Mouse (Mus musculus) fat pad, adult 2 months (tissue): ENCODE results near the gene Htr1b.

Source experiments
- DNase-seq: peaks from one replicate; pipeline ENCODE4 v3.0.0-alpha.2; 2011; ENCODE audit warnings: low read depth, low spot score; ENCODE audit errors: extremely low read depth

Gene Htr1b

DNA sequence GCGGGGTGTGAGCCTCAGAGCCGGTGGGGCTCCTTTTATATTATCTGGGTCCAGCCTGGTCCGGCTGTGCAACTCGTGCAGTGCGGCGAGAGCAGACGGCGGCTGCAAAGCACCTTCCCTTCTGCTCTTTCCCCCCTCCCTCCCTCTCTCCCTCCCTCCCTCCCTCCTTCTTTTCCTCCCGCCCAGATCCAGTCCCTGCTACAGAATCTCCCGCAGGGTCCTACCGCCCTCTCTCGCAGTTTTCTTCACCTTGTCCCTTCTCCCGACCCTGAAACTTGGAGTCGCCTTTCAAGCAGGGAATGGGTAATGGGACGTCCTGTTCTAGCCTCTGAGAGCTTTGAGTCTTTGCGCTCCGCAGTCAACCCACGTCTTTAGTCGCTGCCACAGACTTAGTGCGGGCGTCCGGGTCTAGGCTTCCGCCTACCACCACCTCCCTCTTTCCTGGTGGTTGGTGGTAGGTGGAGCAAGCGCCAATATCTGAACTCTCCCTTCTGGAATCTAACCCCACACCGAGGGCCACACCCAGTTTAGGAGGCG lies at the start of gene Htr1b:
Htr1b (minus strand) TSS at position 392 of the 537 bp plus-strand sequence.
- no peak for DNase-seq

- DNase-seq = no peak
These were observed 43.1 kb upstream of the Htr1b start for GRCm38 (mm10) chr9:81676716-81677115.

DNA sequence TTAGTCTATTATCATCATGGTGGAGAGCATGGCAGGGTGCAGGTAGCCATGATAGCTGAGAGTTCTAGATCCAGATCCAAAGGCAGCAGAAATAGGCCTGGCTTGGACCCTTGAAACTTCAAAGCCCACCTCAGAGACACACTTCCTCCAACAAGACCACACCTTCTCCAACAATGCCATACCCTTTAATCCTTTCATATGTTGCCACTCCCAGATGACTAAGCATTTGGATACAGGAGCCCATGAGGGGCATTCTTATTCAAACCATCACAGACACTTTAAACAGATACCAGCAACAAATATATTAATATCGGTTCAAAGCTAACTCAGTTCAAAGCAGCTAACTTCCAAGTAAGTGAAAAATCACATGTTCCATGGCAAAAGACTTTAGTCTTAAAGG lies 3.9 kb upstream of the Htr1b start:
- DNase-seq = no peak

GRCm38 (mm10) chr9:81635109-81635508 lies 1.5 kb upstream of the Htr1b start:
- no peak for DNase-seq

DNA sequence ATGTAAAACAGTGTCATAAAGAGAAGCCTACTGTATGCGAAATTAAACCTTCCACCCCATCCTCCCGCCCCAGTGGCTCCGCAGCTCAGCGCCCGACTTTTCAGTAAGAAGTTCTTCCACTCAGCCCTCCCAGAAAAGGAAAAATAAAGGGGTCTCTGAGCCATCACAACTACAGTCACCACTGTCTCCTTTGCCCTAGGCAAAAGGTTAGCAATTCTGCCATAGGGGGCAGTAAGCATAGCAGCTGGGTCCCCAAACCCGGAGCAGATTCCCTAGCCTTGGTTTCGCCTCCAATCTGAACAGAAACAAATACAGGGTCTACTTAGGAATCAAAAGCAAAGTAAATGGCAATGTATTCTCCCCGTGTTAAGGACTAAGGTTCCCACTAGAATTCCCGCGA lies 535 bp upstream of the Htr1b start:
- DNase-seq = no peak

GRCm38 (mm10) chr9:81632736-81633436 lies 742 bp downstream of the Htr1b start:
- DNase-seq = no peak

GRCm38 (mm10) chr9:81632191-81632735 lies 1.4 kb downstream of the Htr1b start:
- DNase-seq = no peak

GRCm38 (mm10) chr9:81631581-81632091 lies 2.0 kb downstream of the Htr1b start:
- no peak for DNase-seq

DNA sequence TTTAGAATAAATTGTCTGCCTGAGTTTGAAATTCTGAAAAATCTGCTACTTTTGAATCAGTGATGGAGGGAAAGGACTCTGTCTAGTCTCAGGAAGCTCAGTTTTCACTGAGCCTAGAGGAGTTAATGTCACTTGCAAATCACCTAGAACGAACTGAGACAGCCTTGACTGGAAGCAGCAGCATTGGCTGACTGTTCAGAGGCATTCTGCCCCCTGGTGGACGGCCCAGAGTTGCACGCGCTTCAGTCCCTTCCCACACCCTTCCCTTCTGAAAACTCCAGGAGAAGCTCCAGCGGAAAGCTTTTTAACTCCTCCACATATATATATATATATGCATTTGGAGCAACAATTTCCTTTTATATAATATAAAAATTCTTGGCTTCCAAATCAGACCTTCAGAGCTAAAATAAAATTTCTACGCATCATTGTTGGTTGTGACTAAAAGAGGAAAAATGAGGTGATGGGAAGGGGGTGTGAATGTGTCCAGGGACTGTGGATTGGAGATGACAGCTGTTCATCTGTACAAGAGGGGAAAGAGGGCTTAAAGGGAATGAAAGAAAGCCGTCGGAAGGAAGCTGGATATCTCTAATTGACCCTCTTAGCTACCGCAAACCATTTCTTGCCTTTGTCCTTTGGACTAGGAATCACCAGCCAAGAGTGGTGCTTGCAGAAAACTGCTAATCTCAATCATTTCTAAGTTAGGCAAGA lies 6.6 kb downstream of the Htr1b start:
- no peak for DNase-seq

DNA sequence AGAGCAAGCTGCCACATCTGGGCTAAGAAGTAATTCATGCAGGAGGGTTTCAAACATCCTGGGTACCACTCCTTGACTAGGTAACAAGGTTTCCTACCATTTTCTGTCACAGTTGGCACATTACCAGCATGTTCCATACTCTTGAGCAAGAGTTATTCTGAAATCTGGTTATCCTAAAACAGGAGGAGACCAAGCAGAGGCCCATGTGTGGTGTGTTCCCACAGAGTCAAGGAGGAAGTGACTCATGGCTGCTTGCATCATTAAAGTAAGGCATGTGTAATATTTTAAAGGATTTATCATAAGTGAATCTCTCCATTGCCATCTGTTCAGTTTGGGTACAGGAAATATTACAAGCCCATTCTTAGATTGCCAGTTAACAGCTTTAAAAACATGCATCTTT lies 7.7 kb downstream of the Htr1b start:
- no peak for DNase-seq

DNA sequence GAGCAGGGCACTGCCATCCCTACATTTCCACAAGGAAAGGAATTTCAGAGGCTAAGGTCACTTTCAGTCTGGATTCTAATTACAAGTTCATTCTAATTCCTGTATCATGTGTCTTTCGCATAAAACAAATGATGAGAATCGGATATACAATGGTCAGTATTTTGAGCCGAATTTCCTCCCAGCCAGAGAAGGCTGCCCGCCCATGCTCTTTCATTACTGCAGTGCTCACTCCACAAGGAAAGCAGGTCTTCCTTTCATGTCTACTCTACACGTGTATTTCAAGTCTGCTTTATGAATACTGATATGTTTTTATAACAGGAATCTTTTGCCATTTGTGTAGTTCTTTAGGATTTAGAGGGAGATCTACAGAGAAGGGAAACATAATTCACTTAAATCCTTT lies 10.8 kb downstream of the Htr1b start:
- DNase-seq = no peak

DNA sequence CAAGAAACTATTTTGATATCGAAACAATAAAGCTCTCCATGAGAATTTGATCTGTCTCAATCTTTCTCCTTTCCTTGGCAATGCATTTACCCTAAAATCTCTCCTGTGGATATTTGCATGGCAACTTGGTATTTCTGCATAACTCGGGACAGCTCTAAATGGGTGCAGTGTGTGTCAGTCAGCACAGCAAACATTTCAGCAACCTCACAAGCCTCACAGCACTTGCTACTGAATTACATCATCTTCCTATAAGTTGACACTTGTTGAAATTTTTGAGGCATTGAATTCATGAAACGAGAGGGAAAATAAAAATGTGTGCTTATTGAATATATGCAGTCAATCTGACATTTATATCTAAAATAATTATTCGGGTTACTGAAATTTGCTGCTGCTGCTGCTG lies 22.6 kb downstream of the Htr1b start:
- no peak for DNase-seq
